Mouse (Mus musculus) thymus, adult 2 months (tissue): ENCODE measurements around the gene Hist1h2an.
A peak's percentile ranks its signal among the peaks of the same experiment; 100 is the strongest.
"Not testable (repeated sequence)": the region's sequence is repeated elsewhere in the genome, so short reads cannot be mapped to it uniquely, and the experiment has no call there.

Experiments used
- CTCF ChIP-seq: fragments of 200-500 bp; IDR thresholded peaks from 2 replicates; pipeline ENCODE4 v1.5.1; 2012; ENCODE audit warnings: mild to moderate bottlenecking, control low read depth, low read length, moderate library complexity, borderline replicate concordance; ENCODE audit not compliant: control insufficient read depth, poor library complexity, insufficient read depth; ENCODE audit errors: extremely low read depth
- POLR2A ChIP-seq: fragments of 200-500 bp; IDR thresholded peaks from 2 replicates; pipeline ENCODE4 v1.6.1; 2012; ENCODE audit warnings: mild to moderate bottlenecking, low read length, control low read depth, moderate library complexity; ENCODE audit not compliant: control insufficient read depth, poor library complexity, insufficient read depth; ENCODE audit errors: extremely low read depth

DNA sequence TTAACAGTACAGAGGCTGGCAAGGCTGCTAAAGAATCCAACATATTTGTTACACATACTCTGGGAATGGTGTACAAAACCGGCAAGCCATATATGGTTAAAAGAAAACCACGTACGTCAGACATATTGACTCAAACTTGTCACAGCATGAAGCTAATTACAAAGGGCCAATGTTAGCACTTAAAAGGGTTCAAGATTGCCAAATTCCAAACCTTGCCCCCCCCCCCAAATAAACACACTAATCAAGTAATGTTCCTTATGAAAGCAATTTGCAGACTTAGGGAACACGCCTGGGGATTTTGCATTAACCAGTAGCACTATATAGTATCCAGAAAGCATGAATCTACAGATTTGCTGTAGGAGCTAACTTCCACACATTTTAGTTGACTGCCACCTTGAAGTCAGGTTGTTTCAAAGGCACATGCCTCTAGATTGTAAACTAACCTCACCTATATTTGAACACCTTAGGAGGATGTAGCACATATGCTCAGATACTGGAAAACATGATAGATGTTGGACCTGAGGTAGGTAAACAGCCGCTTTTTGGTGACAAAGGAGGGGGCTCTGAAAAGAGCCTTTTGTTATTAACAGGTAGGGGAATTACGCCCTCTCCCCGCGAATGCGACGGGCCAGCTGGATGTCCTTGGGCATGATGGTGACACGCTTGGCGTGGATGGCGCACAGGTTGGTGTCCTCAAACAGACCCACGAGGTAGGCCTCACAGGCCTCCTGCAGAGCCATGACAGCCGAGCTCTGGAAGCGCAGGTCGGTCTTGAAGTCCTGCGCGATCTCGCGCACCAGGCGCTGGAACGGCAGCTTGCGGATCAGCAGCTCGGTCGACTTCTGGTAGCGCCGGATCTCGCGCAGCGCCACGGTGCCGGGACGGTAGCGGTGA lies 4.4 kb downstream of the Hist1h2an start:
- TF ChIP-seq CTCF: not testable (repeated sequence)
- 0 out of 2 replicates have a peak, but pooled peaks have one; percentile 37 for TF ChIP-seq POLR2A
